Mouse (Mus musculus): ENCODE measurements around the gene Ptprb. TPM values are rescaled to one million over a fixed set of nuclear protein-coding genes. Genes with fewer than 3 reads are reported as not detected.

Ptprb gene
- polyA plus RNA-seq, 2 experiments, result 2.3 to 3.4 TPM

DNA sequence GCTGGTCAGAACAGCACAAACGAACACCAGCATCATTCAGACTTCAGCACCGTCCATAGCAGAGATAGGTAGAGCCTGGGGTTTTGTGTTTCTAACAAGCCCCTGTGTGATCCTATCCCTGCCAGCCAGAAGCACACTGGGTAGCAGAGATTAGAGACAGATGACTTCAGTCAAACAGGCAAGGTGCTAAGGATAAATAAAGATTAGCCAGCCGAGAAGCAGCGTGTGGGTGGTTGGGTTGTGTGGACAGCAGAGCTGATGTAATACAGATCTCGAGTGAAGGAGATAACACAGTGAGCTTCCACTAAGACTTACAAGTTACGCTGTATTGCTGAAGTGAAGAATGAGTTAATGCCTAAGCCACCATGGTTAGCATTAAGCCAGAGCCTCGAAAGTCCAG, 89.4 kb downstream of the Ptprb start:
- DNase-seq (ENCODE audit: low spot score) (no peak), ATAC-seq (ENCODE audit: low FRiP score, low read depth) (no peak)
- 30% methylated on average over 7 of the region's 7 CpGs for WGBS
- no peak overlapping the region for H3K4me2 ChIP-seq (replicated peaks; ENCODE audit: low read depth, low read length, severe bottlenecking)
- no peaks in the 10 kb centered on the region for H3K36me3 ChIP-seq (ENCODE audit: control insufficient read depth, insufficient read depth, low read length)
- 0 out of 2 replicates have a peak, but pooled peaks cover 6% of the 10 kb centered on the region for H3K4me1 ChIP-seq (ENCODE audit: control insufficient read depth, insufficient read depth, low read length)
- no peak overlapping the region for H3K4me3 ChIP-seq (replicated peaks; ENCODE audit: low read length)
- TF ChIP-seq POLR2A (IDR thresholded peaks at IDR 0.05; ENCODE audit: borderline replicate concordance, extremely low read depth, insufficient read depth, insufficient read length), result no peak
- H3K27ac ChIP-seq (replicated peaks; ENCODE audit: low read depth, low read length), result no peak overlapping the region
- no peaks in the 10 kb centered on the region for H3K27me3 ChIP-seq (ENCODE audit: control insufficient read depth, insufficient read depth, low read length)
- H3K9ac ChIP-seq (ENCODE audit: low read depth, low read length, severe bottlenecking), result no peak overlapping the region
- no peaks in the 10 kb centered on the region for H3K9me3 ChIP-seq (ENCODE audit: control insufficient read depth, low read length)

DNA sequence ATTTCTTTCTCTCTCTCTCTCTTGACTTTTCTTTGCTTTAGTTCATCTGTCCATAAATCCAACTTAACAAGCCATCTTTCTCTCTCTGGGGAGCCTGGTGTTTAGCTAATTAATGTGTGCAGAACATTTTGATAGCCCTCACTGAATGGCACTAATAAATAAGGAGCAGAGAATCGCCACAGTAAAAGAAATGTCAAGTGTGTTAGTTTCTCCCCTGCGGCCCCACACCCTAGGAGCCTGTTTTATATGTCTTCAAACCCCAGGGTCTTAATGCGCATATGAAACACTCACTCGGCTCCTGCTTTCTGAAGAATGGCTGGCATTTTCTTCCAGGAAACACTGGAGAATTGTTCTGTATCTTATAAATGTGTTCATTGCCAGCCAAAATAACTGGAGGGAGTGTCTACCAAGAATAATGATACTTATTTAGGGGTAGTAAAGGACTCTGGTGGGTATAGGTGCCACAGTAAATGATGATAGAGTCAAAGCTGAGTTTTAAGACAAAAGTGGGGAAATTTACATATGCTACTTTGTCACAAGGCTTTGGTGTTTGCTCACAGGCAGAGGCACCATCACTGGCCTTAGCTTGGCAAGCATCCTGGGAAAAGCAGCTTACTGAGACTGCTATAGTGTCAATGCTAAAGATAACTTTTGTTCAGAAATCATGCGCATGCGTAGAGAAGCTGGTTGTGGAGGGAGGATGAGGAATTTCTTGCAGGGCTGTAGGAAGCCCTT, 95.8 kb downstream of the Ptprb start:
- Histone ChIP-seq H3K4me2 (replicated peaks; ENCODE audit: low read depth, low read length, severe bottlenecking) (no peak overlapping the region), H3K9ac (ENCODE audit: low read depth, low read length, severe bottlenecking) (no peak overlapping the region), H3K27ac (replicated peaks; ENCODE audit: low read depth, low read length) (peak overlapping the region; percentile 56), H3K4me3 (replicated peaks; ENCODE audit: low read length) (no peak overlapping the region), H3K4me1 (ENCODE audit: control insufficient read depth, insufficient read depth, low read length) (peaks cover 12% of the 10 kb centered on the region; the same call in 1 of the 2 replicates), H3K27me3 (ENCODE audit: control insufficient read depth, insufficient read depth, low read length) (no peaks in the 10 kb centered on the region), H3K9me3 (ENCODE audit: control insufficient read depth, low read length) (no peaks in the 10 kb centered on the region), H3K36me3 (ENCODE audit: control insufficient read depth, insufficient read depth, low read length) (no peaks in the 10 kb centered on the region)
- no peak for TF ChIP-seq POLR2A (IDR thresholded peaks at IDR 0.05; ENCODE audit: borderline replicate concordance, extremely low read depth, insufficient read depth, insufficient read length)
- ATAC-seq (ENCODE audit: low FRiP score, low read depth) (no peak; the same call in 1 of the 2 replicates), DNase-seq (ENCODE audit: low spot score) (peak; percentile 24)
- 27% methylated on average over 6 of the region's 6 CpGs for WGBS

DNA sequence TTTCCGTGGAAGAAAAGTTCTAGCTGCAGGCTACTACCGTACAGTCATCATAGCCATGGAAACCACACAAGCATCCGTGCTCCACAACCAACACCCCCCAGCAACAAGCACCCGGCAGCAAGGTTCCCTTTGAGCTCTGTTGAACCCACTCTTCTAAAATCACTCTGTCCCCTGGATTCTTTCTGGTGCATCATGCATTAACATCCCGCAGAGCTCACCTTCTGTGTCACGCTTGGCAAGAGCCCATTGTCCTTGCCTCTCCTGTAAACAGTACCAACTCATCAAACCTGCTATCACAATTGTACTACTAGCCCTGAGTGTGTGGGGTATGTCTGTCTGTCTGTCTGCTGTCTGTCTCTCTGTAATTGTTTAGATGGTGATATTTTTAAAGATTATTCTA, 98.8 kb downstream of the Ptprb start:
- peaks cover 12% of the 10 kb centered on the region; the same call in 1 of the 2 replicates for H3K4me1 ChIP-seq (ENCODE audit: control insufficient read depth, insufficient read depth, low read length)
- H3K36me3 ChIP-seq (ENCODE audit: control insufficient read depth, insufficient read depth, low read length), result no peaks in the 10 kb centered on the region
- H3K27ac ChIP-seq (replicated peaks; ENCODE audit: low read depth, low read length), result no peak overlapping the region
- 92% methylated on average over 6 of the region's 6 CpGs for WGBS
- H3K4me3 ChIP-seq (replicated peaks; ENCODE audit: low read length), result no peak overlapping the region
- TF ChIP-seq POLR2A (IDR thresholded peaks at IDR 0.05; ENCODE audit: borderline replicate concordance, extremely low read depth, insufficient read depth, insufficient read length), result no peak
- no peak for ATAC-seq (ENCODE audit: low FRiP score, low read depth)
- H3K9me3 ChIP-seq (ENCODE audit: control insufficient read depth, low read length), result no peaks in the 10 kb centered on the region
- no peak overlapping the region for H3K4me2 ChIP-seq (replicated peaks; ENCODE audit: low read depth, low read length, severe bottlenecking)
- no peak for DNase-seq (ENCODE audit: low spot score)
- no peak overlapping the region for H3K9ac ChIP-seq (ENCODE audit: low read depth, low read length, severe bottlenecking)
- H3K27me3 ChIP-seq (ENCODE audit: control insufficient read depth, insufficient read depth, low read length), result no peaks in the 10 kb centered on the region

DNA sequence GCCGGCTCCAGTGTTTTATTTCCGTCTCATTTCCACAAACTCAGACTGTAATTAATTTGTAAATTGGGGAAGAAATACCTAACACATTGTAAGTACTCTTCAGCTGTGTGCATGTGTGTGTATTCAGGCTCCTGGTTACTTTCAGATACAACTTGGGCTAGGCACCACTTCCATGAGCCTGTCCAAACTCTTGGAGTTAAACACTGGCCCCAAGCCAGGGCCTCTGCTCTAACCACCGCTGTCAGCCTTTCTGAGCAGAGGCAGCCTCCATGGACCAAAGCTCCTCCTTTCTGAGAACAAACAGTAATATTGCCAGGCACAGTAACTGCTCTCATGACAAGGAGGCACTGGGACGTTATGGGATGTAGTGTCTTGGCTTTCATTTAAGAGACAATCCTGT, 101.5 kb downstream of the Ptprb start:
- Histone ChIP-seq H3K4me1 (ENCODE audit: control insufficient read depth, insufficient read depth, low read length) (no peaks in the 10 kb centered on the region), H3K4me3 (replicated peaks; ENCODE audit: low read length) (no peak overlapping the region), H3K9ac (ENCODE audit: low read depth, low read length, severe bottlenecking) (no peak overlapping the region), H3K4me2 (replicated peaks; ENCODE audit: low read depth, low read length, severe bottlenecking) (no peak overlapping the region), H3K27ac (replicated peaks; ENCODE audit: low read depth, low read length) (no peak overlapping the region), H3K9me3 (ENCODE audit: control insufficient read depth, low read length) (no peaks in the 10 kb centered on the region), H3K27me3 (ENCODE audit: control insufficient read depth, insufficient read depth, low read length) (no peaks in the 10 kb centered on the region), H3K36me3 (ENCODE audit: control insufficient read depth, insufficient read depth, low read length) (no peaks in the 10 kb centered on the region)
- ATAC-seq (ENCODE audit: low FRiP score, low read depth) (no peak), DNase-seq (ENCODE audit: low spot score) (no peak)
- TF ChIP-seq POLR2A (IDR thresholded peaks at IDR 0.05; ENCODE audit: borderline replicate concordance, extremely low read depth, insufficient read depth, insufficient read length), result no peak
- 53% methylated on average over 4 of the region's 4 CpGs for WGBS

DNA sequence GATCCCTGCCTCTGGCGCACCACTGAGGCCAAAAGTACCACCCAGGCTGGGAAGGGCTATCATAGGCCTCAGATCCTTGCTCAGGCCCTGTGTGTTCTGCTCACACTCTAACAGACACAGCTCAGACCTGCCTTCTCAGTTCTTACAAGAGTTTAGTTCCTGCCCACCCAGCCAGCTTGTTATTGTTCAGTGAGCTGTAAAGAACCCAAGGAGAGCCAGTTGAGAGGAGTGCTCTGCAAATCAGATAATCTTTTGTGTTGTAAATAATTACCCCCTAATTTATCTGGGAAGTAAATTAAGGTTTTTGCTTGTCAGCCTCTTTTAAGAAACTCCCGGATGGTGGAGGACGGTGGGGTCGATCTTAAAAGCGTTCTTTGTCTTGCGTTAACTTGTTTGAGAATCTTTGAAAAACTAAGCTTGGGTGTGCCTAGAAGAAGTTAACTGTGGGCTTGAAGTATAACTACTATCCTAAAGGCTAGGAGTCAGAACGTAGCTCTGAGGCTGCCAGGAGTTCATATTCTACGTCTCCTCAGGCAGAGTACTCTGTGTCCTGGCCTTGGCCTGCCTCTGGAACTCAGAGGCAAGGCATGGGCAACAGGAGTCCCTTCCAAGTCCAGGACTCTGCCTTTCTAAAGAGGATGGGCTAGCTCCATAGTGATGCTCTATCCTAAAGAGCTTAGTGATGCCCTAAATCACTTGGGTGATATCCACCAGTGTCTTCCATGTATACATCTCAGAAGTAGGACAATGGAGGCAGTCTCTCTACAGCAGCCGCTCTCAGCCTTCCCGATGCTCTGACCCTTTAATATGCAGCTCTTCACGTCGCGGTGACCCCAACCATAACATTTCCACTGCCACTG, 107.7 kb downstream of the Ptprb start:
- Histone ChIP-seq H3K36me3 (ENCODE audit: control insufficient read depth, insufficient read depth, low read length) (no peaks in the 10 kb centered on the region), H3K9me3 (ENCODE audit: control insufficient read depth, low read length) (no peaks in the 10 kb centered on the region), H3K27me3 (ENCODE audit: control insufficient read depth, insufficient read depth, low read length) (no peaks in the 10 kb centered on the region), H3K9ac (ENCODE audit: low read depth, low read length, severe bottlenecking) (no peak overlapping the region), H3K4me2 (replicated peaks; ENCODE audit: low read depth, low read length, severe bottlenecking) (no peak overlapping the region), H3K4me3 (replicated peaks; ENCODE audit: low read length) (no peak overlapping the region), H3K4me1 (ENCODE audit: control insufficient read depth, insufficient read depth, low read length) (peaks cover 7% of the 10 kb centered on the region), H3K27ac (replicated peaks; ENCODE audit: low read depth, low read length) (no peak overlapping the region)
- ATAC-seq (ENCODE audit: low FRiP score, low read depth) (no peak), DNase-seq (ENCODE audit: low spot score) (no peak)
- 70% methylated on average over 13 of the region's 13 CpGs for WGBS
- no peak for TF ChIP-seq POLR2A (IDR thresholded peaks at IDR 0.05; ENCODE audit: borderline replicate concordance, extremely low read depth, insufficient read depth, insufficient read length)
